Mouse (Mus musculus): Measurements from ENCODE around the gene Tes3-ps.

Gene Tes3-ps

GRCm38 (mm10) chr13:49478851-49479374 is 14.2 kb upstream of the Tes3-ps start:
- no peaks in the 10 kb centered on the region for H3K36me3 ChIP-seq (ENCODE audit: insufficient read depth, low read length)
- TF ChIP-seq NANOG (IDR thresholded peaks at IDR 0.05; ENCODE audit: borderline replicate concordance, low read length) (no peak), POU5F1 (IDR thresholded peaks at IDR 0.05; ENCODE audit: borderline replicate concordance, low read length) (no peak), CTCF (conservative IDR thresholded peaks at IDR 0.05; ENCODE audit: low read length) (no peak)
- no peaks in the 10 kb centered on the region for H3K9me3 ChIP-seq (ENCODE audit: low read length)
- H3K4me3 ChIP-seq (replicated peaks; ENCODE audit: low read length), result no peak overlapping the region
- no peaks in the 10 kb centered on the region for H3K27me3 ChIP-seq (ENCODE audit: insufficient read depth, low read length)
- H3K4me1 ChIP-seq (replicated peaks; ENCODE audit: low read depth, low read length), result no peaks in the 10 kb centered on the region

- Histone ChIP-seq H3K27me3 (ENCODE audit: insufficient read depth, low read length) (no peaks in the 10 kb centered on the region), H3K9me3 (ENCODE audit: low read length) (no peaks in the 10 kb centered on the region)
- no peak for TF ChIP-seq CTCF (conservative IDR thresholded peaks at IDR 0.05; ENCODE audit: low read length)
Observed at GRCm38 (mm10) chr13:49479399-49479798, 13.7 kb upstream of the Tes3-ps start.

GRCm38 (mm10) chr13:49480057-49480456 is 13.1 kb upstream of the Tes3-ps start:
- TF ChIP-seq NANOG (IDR thresholded peaks at IDR 0.05; ENCODE audit: borderline replicate concordance, low read length) (no peak), CTCF (conservative IDR thresholded peaks at IDR 0.05; ENCODE audit: low read length) (no peak), POU5F1 (IDR thresholded peaks at IDR 0.05; ENCODE audit: borderline replicate concordance, low read length) (no peak)
- no peaks in the 10 kb centered on the region for H3K27me3 ChIP-seq (ENCODE audit: insufficient read depth, low read length)
- no peak overlapping the region for H3K4me3 ChIP-seq (replicated peaks; ENCODE audit: low read length)
- H3K9me3 ChIP-seq (ENCODE audit: low read length), result no peaks in the 10 kb centered on the region
- H3K4me1 ChIP-seq (replicated peaks; ENCODE audit: low read depth, low read length), result no peaks in the 10 kb centered on the region
- H3K36me3 ChIP-seq (ENCODE audit: insufficient read depth, low read length), result no peaks in the 10 kb centered on the region

More at GRCm38 (mm10) chr13:49479399-49479798, 13.7 kb upstream of the Tes3-ps start:
- no peaks in the 10 kb centered on the region for H3K36me3 ChIP-seq (ENCODE audit: insufficient read depth, low read length)
- H3K4me1 ChIP-seq (replicated peaks; ENCODE audit: low read depth, low read length), result no peaks in the 10 kb centered on the region
- H3K4me3 ChIP-seq (replicated peaks; ENCODE audit: low read length), result no peak overlapping the region

DNA sequence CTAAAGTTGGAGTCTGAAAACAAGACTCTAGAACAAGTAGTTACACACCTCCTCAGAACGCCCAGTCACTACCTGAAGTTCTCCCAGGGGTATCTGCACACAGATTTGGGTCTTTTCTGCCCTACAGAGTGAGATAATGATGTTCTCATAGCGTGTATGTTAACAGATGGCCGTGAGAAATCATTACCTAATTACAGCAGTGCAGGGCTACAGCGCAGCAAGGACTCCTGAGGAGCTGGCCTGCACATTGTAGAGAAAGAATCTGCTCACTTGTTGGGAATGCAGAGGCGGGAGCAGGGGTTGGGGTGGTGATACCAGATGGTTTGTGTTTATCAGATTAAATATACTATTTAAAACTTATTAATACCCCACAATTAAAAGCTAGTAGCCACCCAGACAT is 12.6 kb upstream of the Tes3-ps start:
- H3K9me3 ChIP-seq (ENCODE audit: low read length), result no peaks in the 10 kb centered on the region
- no peak overlapping the region for H3K4me3 ChIP-seq (replicated peaks; ENCODE audit: low read length)
- no peaks in the 10 kb centered on the region for H3K27me3 ChIP-seq (ENCODE audit: insufficient read depth, low read length)
- TF ChIP-seq CTCF (conservative IDR thresholded peaks at IDR 0.05; ENCODE audit: low read length) (no peak), NANOG (IDR thresholded peaks at IDR 0.05; ENCODE audit: borderline replicate concordance, low read length) (no peak), POU5F1 (IDR thresholded peaks at IDR 0.05; ENCODE audit: borderline replicate concordance, low read length) (no peak)
- H3K36me3 ChIP-seq (ENCODE audit: insufficient read depth, low read length), result no peaks in the 10 kb centered on the region
- H3K4me1 ChIP-seq (replicated peaks; ENCODE audit: low read depth, low read length), result no peaks in the 10 kb centered on the region

- no peaks in the 10 kb centered on the region for H3K36me3 ChIP-seq (ENCODE audit: insufficient read depth, low read length)
- H3K27me3 ChIP-seq (ENCODE audit: insufficient read depth, low read length), result no peaks in the 10 kb centered on the region
- no peak overlapping the region for H3K4me3 ChIP-seq (replicated peaks; ENCODE audit: low read length)
- H3K9me3 ChIP-seq (ENCODE audit: low read length), result no peaks in the 10 kb centered on the region
- no peak for TF ChIP-seq NANOG (IDR thresholded peaks at IDR 0.05; ENCODE audit: borderline replicate concordance, low read length)
- TF ChIP-seq POU5F1 (IDR thresholded peaks at IDR 0.05; ENCODE audit: borderline replicate concordance, low read length), result no peak
- TF ChIP-seq CTCF (conservative IDR thresholded peaks at IDR 0.05; ENCODE audit: low read length), result no peak
- no peaks in the 10 kb centered on the region for H3K4me1 ChIP-seq (replicated peaks; ENCODE audit: low read depth, low read length)
Observed at GRCm38 (mm10) chr13:49485388-49485787, 7.7 kb upstream of the Tes3-ps start.

GRCm38 (mm10) chr13:49504510-49504909 is 11.4 kb downstream of the Tes3-ps start, which contains the start of gene Ecm2:
Gene Ecm2, plus strand, starts transcription at chr13:49504810.
- no peaks in the 10 kb centered on the region for H3K4me1 ChIP-seq (replicated peaks; ENCODE audit: low read depth, low read length)
- H3K36me3 ChIP-seq (ENCODE audit: insufficient read depth, low read length), result no peaks in the 10 kb centered on the region
- H3K4me3 ChIP-seq (replicated peaks; ENCODE audit: low read length), result no peak within 1 kb of the TSS
- H3K9me3 ChIP-seq (ENCODE audit: low read length), result no peaks in the 10 kb centered on the region
- TF ChIP-seq NANOG (IDR thresholded peaks at IDR 0.05; ENCODE audit: borderline replicate concordance, low read length), result no peak
- no peak for TF ChIP-seq POU5F1 (IDR thresholded peaks at IDR 0.05; ENCODE audit: borderline replicate concordance, low read length)
- TF ChIP-seq CTCF (conservative IDR thresholded peaks at IDR 0.05; ENCODE audit: low read length), result no peak
- H3K27me3 ChIP-seq (ENCODE audit: insufficient read depth, low read length), result no peaks in the 10 kb centered on the region

- H3K36me3 ChIP-seq (ENCODE audit: insufficient read depth, low read length), result no peaks in the 10 kb centered on the region
- H3K9me3 ChIP-seq (ENCODE audit: low read length), result no peaks in the 10 kb centered on the region
- H3K27me3 ChIP-seq (ENCODE audit: insufficient read depth, low read length), result no peaks in the 10 kb centered on the region
- TF ChIP-seq POU5F1 (IDR thresholded peaks at IDR 0.05; ENCODE audit: borderline replicate concordance, low read length) (no peak), NANOG (IDR thresholded peaks at IDR 0.05; ENCODE audit: borderline replicate concordance, low read length) (no peak), CTCF (conservative IDR thresholded peaks at IDR 0.05; ENCODE audit: low read length) (no peak)
- no peak overlapping the region for H3K4me3 ChIP-seq (replicated peaks; ENCODE audit: low read length)
- H3K4me1 ChIP-seq (replicated peaks; ENCODE audit: low read depth, low read length), result no peaks in the 10 kb centered on the region
Observed at GRCm38 (mm10) chr13:49505776-49506175, 12.7 kb downstream of the Tes3-ps start.

- TF ChIP-seq POU5F1 (IDR thresholded peaks at IDR 0.05; ENCODE audit: borderline replicate concordance, low read length) (no peak), NANOG (IDR thresholded peaks at IDR 0.05; ENCODE audit: borderline replicate concordance, low read length) (no peak), CTCF (conservative IDR thresholded peaks at IDR 0.05; ENCODE audit: low read length) (no peak)
- H3K36me3 ChIP-seq (ENCODE audit: insufficient read depth, low read length), result no peaks in the 10 kb centered on the region
Observed at GRCm38 (mm10) chr13:49507176-49507575, 14.1 kb downstream of the Tes3-ps start.

GRCm38 (mm10) chr13:49518761-49519160 is 25.6 kb downstream of the Tes3-ps start:
- Histone ChIP-seq H3K9me3 (ENCODE audit: low read length) (no peaks in the 10 kb centered on the region), H3K4me3 (replicated peaks; ENCODE audit: low read length) (no peak overlapping the region), H3K27me3 (ENCODE audit: insufficient read depth, low read length) (no peaks in the 10 kb centered on the region), H3K36me3 (ENCODE audit: insufficient read depth, low read length) (no peaks in the 10 kb centered on the region), H3K4me1 (replicated peaks; ENCODE audit: low read depth, low read length) (peaks cover 5% of the 10 kb centered on the region)
- TF ChIP-seq CTCF (conservative IDR thresholded peaks at IDR 0.05; ENCODE audit: low read length) (no peak), POU5F1 (IDR thresholded peaks at IDR 0.05; ENCODE audit: borderline replicate concordance, low read length) (no peak), NANOG (IDR thresholded peaks at IDR 0.05; ENCODE audit: borderline replicate concordance, low read length) (no peak)

More at GRCm38 (mm10) chr13:49507176-49507575, 14.1 kb downstream of the Tes3-ps start:
- H3K9me3 ChIP-seq (ENCODE audit: low read length), result no peaks in the 10 kb centered on the region
- no peak overlapping the region for H3K4me3 ChIP-seq (replicated peaks; ENCODE audit: low read length)
- H3K4me1 ChIP-seq (replicated peaks; ENCODE audit: low read depth, low read length), result no peaks in the 10 kb centered on the region
- no peaks in the 10 kb centered on the region for H3K27me3 ChIP-seq (ENCODE audit: insufficient read depth, low read length)
